Mouse (Mus musculus) olfactory bulb, adult 2 months (tissue): ENCODE measurements around the gene Pdlim7.

ENCODE experiments used
- CTCF ChIP-seq: fragments of 200-500 bp; IDR thresholded peaks from 2 replicates; pipeline ENCODE4 v1.5.1; 2012; ENCODE audit warnings: low read depth, mild to moderate bottlenecking, low read length, moderate library complexity; ENCODE audit not compliant: insufficient read depth
- POLR2A ChIP-seq: fragments of 200-500 bp; IDR thresholded peaks from 2 replicates; pipeline ENCODE4 v1.6.1; 2012; ENCODE audit warnings: mild to moderate bottlenecking, low read depth, low read length, moderate library complexity; ENCODE audit not compliant: insufficient read depth

DNA sequence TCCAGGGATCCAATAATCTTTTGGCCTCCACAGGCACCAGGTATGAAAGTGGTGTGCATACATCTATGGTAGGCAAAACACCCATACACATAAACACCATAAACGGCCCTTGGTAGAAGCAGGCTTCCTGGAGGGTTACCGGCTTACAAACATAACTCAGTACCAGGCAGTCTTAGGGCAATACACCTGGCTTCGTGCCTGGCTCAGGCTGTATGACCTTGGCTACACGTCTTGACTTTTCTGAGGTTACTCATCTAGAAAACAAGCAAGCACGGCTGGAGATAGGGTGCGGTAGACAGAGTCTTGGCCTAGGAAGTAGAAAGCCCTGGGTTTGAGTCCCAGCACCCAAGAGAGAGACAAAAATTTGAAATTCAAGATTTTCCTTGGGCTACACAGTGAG, 16.8 kb downstream of the Pdlim7 start:
- TF ChIP-seq CTCF (no peak), POLR2A (no peak)
